Mouse (Mus musculus): Measurements from ENCODE around the gene Srgap3.

DNA sequence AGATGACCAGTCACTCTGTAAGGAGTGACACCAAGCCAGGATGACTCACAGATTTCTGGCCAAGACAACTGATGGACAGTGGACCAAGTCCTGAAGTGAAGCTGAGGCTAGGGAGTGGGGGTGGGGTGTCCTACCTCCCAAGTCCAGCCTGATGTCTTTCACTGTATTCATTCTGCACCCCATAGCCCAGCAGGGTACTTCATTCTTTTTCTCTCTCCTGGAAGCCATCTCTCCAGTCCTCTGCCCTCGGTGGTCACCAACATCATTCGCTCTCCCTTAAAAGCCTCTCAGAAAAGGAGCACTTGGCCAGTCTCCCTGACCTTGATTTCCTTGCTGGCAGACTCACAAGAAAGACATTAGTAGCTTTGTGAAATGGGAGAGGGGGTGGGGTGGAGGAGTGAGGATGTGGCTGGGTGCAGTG, 56.7 kb downstream of the Srgap3 start:
- TF ChIP-seq CTCF (IDR thresholded peaks at IDR 0.05; ENCODE audit: low read depth) (no peak), EP300 (IDR thresholded peaks at IDR 0.05; ENCODE audit: low read depth) (no peak)
